Mouse (Mus musculus): ENCODE measurements at regions not wholly inside any gene's neighbourhood (a gene's known extent, or its start where the extent isn't known, plus 50 kb on each side); places are given as distances from the start of the nearest gene placed in this dataset.

DNA sequence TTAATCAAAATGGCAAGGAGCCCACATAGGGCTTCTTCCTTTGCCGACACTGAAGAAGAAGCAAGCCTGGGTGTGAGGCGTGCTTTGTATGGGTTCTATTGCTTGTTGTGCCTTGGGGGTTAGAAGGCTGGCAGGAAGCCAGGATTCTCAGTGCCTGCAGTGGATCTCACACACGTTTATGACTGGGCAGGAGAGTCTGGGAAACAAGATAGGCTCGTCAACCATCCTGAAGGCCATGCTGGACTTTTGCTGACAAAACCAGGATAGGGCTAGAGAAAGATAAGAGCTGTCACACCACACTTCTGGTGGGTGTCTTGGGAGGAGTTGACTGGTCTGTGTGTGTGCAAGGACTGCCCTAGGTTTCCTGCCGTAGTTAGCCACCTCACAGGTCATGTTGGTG lies 436.1 kb upstream of the Trpc7 start:
- Histone ChIP-seq H3K9me3 (ENCODE audit: control insufficient read depth, low read length) (no peaks in the 10 kb centered on the region), H3K27me3 (ENCODE audit: control insufficient read depth, insufficient read depth, low read length) (no peaks in the 10 kb centered on the region), H3K9ac (ENCODE audit: low read length) (no peak overlapping the region), H3K4me2 (no peak overlapping the region), H3K4me3 (ENCODE audit: low read depth, low read length) (no peak overlapping the region), H3K27ac (ENCODE audit: low read depth, low read length) (no peak overlapping the region), H3K36me3 (ENCODE audit: control insufficient read depth, insufficient read depth, low read length) (no peaks in the 10 kb centered on the region), H3K4me1 (ENCODE audit: control insufficient read depth, insufficient read depth, low read length) (no peaks in the 10 kb centered on the region)
- ATAC-seq (ENCODE audit: low FRiP score) (no peak), DNase-seq (ENCODE audit: low spot score, missing footprints) (no peak)
- 80% methylated on average over 5 of the region's 5 CpGs for WGBS

DNA sequence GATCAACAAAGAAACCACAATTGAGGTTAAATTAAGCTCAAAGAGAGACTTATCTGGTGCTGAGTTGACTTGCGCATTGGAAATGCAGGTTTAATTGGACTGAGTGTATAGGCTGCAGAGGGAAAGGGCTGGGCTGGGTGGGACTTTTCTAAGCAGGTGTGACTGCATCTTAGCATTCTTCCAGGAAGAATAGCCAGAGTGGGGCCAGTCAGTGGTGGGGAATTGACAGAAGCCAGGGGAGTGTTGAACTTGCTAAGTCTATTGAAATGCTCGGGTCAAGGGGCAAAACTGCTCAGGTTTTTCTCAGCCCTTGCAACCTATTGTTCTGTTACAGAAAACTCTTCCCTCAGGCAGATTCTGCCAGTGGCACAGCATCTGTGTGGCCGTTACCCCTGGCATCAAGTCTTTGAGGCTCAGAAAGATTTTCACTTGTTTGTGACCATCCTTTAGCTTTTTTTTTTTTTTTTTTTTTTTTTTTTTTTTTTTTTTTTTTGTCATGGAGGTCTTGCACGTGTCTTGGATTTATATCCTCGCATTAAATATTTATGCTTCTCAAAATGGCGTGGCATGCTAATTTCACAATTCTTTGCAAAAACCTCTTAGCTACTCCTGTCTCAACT lies 429.6 kb upstream of the Trpc7 start:
- H3K4me2 ChIP-seq = no peak overlapping the region
- H3K4me1 ChIP-seq (ENCODE audit: control insufficient read depth, insufficient read depth, low read length) = no peaks in the 10 kb centered on the region
- H3K4me3 ChIP-seq (ENCODE audit: low read depth, low read length) = no peak overlapping the region
- 71% methylated on average over 6 of the region's 6 CpGs for WGBS
- no peaks in the 10 kb centered on the region for H3K9me3 ChIP-seq (ENCODE audit: control insufficient read depth, low read length)
- H3K9ac ChIP-seq (ENCODE audit: low read length) = no peak overlapping the region
- DNase-seq (ENCODE audit: low spot score, missing footprints) (no peak), ATAC-seq (ENCODE audit: low FRiP score) (no peak)
- no peaks in the 10 kb centered on the region for H3K36me3 ChIP-seq (ENCODE audit: control insufficient read depth, insufficient read depth, low read length)
- no peaks in the 10 kb centered on the region for H3K27me3 ChIP-seq (ENCODE audit: control insufficient read depth, insufficient read depth, low read length)
- no peak overlapping the region for H3K27ac ChIP-seq (ENCODE audit: low read depth, low read length)

DNA sequence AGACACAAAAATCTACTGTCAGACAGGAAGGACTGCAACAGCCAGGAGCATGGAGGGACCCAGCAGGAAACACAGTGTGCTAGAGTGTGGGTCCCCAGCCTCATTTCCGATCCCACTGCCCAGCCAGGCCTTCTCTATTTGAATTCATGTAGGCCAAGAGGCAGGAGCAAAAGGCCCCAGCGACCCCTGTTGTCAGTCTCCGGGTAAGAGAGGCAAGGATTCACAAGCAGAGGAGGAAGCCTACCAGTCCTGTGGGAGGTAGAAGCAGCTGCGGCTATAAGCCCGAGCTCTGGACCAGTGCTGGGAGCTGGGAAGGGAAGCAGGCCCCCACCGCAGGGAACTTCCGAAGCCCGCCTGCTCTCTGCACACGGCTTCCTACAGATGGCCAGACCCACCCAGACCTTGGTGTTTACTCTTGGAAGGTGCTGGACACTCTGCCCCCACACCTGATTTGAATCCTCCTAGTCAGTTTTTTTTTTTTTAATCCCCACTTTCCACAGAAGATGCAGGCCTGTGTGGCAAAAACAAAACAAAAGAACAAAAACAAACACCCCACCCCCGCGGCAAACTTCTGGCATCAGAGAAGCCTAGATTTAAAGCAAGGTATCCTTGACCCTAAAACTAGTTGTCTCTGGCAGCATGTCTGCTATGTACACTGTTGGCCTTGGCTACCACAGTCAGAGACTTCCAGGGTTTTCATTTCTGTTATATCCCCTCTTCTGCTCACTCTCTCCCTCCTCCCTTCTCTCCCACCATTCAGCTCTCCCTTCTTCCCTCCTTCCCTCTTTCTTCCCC lies 420.6 kb upstream of the Trpc7 start:
- ATAC-seq (ENCODE audit: low FRiP score) (0 out of 2 replicates have a peak, but pooled peaks have one; percentile 52), DNase-seq (ENCODE audit: low spot score, missing footprints) (peak; percentile 92)
- Histone ChIP-seq H3K9ac (ENCODE audit: low read length) (0 out of 2 replicates have a peak overlapping the region, but pooled peaks have one; percentile 2), H3K4me3 (ENCODE audit: low read depth, low read length) (no peak overlapping the region), H3K27ac (ENCODE audit: low read depth, low read length) (no peak overlapping the region), H3K4me2 (no peak overlapping the region), H3K36me3 (ENCODE audit: control insufficient read depth, insufficient read depth, low read length) (no peaks in the 10 kb centered on the region), H3K4me1 (ENCODE audit: control insufficient read depth, insufficient read depth, low read length) (peaks cover 10% of the 10 kb centered on the region), H3K9me3 (ENCODE audit: control insufficient read depth, low read length) (no peaks in the 10 kb centered on the region), H3K27me3 (ENCODE audit: control insufficient read depth, insufficient read depth, low read length) (no peaks in the 10 kb centered on the region)
- 16% methylated on average over 11 of the region's 11 CpGs for WGBS

GRCm38 (mm10) chr13:57314512-57314911 lies 418.7 kb upstream of the Trpc7 start:
- Histone ChIP-seq H3K9me3 (ENCODE audit: control insufficient read depth, low read length) (no peaks in the 10 kb centered on the region), H3K27ac (ENCODE audit: low read depth, low read length) (no peak overlapping the region), H3K4me2 (no peak overlapping the region), H3K4me3 (ENCODE audit: low read depth, low read length) (no peak overlapping the region), H3K4me1 (ENCODE audit: control insufficient read depth, insufficient read depth, low read length) (peaks cover 10% of the 10 kb centered on the region), H3K36me3 (ENCODE audit: control insufficient read depth, insufficient read depth, low read length) (no peaks in the 10 kb centered on the region), H3K9ac (ENCODE audit: low read length) (no peak overlapping the region), H3K27me3 (ENCODE audit: control insufficient read depth, insufficient read depth, low read length) (no peaks in the 10 kb centered on the region)
- 33% methylated on average over 9 of the region's 9 CpGs for WGBS
- DNase-seq (ENCODE audit: low spot score, missing footprints) (peak; percentile 83), ATAC-seq (ENCODE audit: low FRiP score) (no peak)

DNA sequence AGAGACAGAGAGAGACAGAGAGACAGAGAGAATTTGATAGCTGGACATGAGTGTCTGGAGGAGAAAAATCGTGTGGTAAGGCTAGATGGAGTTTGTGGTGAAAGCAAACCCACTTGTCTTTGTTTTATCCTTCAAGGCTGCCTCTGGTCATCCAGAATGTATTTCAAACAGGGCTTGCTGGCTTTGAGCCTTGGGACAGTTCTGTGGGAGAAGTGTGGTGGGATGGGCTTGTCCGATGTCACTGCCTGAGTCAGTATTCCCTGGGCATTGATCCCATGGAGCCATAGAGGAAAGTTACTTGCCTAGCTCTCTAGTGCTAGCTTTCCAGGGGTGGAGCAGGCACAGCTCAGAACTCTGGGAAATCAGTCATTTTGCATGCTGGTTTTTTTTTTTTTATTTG lies 417.9 kb upstream of the Trpc7 start:
- H3K4me1 ChIP-seq (ENCODE audit: control insufficient read depth, insufficient read depth, low read length) = peaks cover 10% of the 10 kb centered on the region
- H3K9me3 ChIP-seq (ENCODE audit: control insufficient read depth, low read length) = no peaks in the 10 kb centered on the region
- no peak overlapping the region for H3K4me3 ChIP-seq (ENCODE audit: low read depth, low read length)
- WGBS = 68% methylated on average over 2 of the region's 2 CpGs
- no peaks in the 10 kb centered on the region for H3K36me3 ChIP-seq (ENCODE audit: control insufficient read depth, insufficient read depth, low read length)
- H3K9ac ChIP-seq (ENCODE audit: low read length) = no peak overlapping the region
- no peak overlapping the region for H3K4me2 ChIP-seq
- ATAC-seq (ENCODE audit: low FRiP score) = no peak
- no peak overlapping the region for H3K27ac ChIP-seq (ENCODE audit: low read depth, low read length)
- peak; percentile 70 for DNase-seq (ENCODE audit: low spot score, missing footprints)
- H3K27me3 ChIP-seq (ENCODE audit: control insufficient read depth, insufficient read depth, low read length) = no peaks in the 10 kb centered on the region

GRCm38 (mm10) chr13:57311235-57311634 lies 415.4 kb upstream of the Trpc7 start:
- Histone ChIP-seq H3K27me3 (ENCODE audit: control insufficient read depth, insufficient read depth, low read length) (no peaks in the 10 kb centered on the region), H3K36me3 (ENCODE audit: control insufficient read depth, insufficient read depth, low read length) (no peaks in the 10 kb centered on the region), H3K4me1 (ENCODE audit: control insufficient read depth, insufficient read depth, low read length) (peaks cover 8% of the 10 kb centered on the region), H3K4me3 (ENCODE audit: low read depth, low read length) (no peak overlapping the region), H3K4me2 (no peak overlapping the region), H3K27ac (ENCODE audit: low read depth, low read length) (no peak overlapping the region), H3K9me3 (ENCODE audit: control insufficient read depth, low read length) (no peaks in the 10 kb centered on the region; the same call in 1 of the 2 replicates), H3K9ac (ENCODE audit: low read length) (no peak overlapping the region)
- no peak for ATAC-seq (ENCODE audit: low FRiP score)
- DNase-seq (ENCODE audit: low spot score, missing footprints) = no peak
- 71% methylated on average over 2 of the region's 2 CpGs for WGBS

DNA sequence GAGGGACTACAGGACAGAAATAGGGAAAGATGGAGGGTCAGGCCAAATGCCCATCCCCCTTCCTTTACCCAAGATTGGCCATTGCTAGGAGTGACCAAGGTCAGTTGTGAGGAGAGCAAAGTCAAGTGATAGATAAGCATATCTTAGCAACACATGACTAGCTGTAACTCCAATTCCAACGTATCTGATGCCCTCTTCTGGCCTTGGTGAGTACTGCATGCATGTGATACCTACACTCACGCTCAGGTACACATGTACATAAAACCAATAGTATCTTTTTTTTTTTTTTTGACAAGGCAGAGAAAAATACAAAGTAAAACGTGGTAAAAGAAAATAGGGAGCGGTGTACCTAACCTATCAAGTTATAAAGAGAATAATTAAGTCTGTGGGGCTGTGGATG lies 413.8 kb upstream of the Trpc7 start:
- ATAC-seq (ENCODE audit: low FRiP score) = no peak
- H3K27me3 ChIP-seq (ENCODE audit: control insufficient read depth, insufficient read depth, low read length) = no peaks in the 10 kb centered on the region
- H3K9ac ChIP-seq (ENCODE audit: low read length) = no peak overlapping the region
- H3K27ac ChIP-seq (ENCODE audit: low read depth, low read length) = no peak overlapping the region
- 87% methylated on average over 4 of the region's 4 CpGs for WGBS
- no peak overlapping the region for H3K4me2 ChIP-seq
- no peak for DNase-seq (ENCODE audit: low spot score, missing footprints)
- no peaks in the 10 kb centered on the region for H3K36me3 ChIP-seq (ENCODE audit: control insufficient read depth, insufficient read depth, low read length)
- peaks cover 3% of the 10 kb centered on the region; the same call in 1 of the 2 replicates for H3K4me1 ChIP-seq (ENCODE audit: control insufficient read depth, insufficient read depth, low read length)
- no peak overlapping the region for H3K4me3 ChIP-seq (ENCODE audit: low read depth, low read length)
- no peaks in the 10 kb centered on the region; the same call in 1 of the 2 replicates for H3K9me3 ChIP-seq (ENCODE audit: control insufficient read depth, low read length)

DNA sequence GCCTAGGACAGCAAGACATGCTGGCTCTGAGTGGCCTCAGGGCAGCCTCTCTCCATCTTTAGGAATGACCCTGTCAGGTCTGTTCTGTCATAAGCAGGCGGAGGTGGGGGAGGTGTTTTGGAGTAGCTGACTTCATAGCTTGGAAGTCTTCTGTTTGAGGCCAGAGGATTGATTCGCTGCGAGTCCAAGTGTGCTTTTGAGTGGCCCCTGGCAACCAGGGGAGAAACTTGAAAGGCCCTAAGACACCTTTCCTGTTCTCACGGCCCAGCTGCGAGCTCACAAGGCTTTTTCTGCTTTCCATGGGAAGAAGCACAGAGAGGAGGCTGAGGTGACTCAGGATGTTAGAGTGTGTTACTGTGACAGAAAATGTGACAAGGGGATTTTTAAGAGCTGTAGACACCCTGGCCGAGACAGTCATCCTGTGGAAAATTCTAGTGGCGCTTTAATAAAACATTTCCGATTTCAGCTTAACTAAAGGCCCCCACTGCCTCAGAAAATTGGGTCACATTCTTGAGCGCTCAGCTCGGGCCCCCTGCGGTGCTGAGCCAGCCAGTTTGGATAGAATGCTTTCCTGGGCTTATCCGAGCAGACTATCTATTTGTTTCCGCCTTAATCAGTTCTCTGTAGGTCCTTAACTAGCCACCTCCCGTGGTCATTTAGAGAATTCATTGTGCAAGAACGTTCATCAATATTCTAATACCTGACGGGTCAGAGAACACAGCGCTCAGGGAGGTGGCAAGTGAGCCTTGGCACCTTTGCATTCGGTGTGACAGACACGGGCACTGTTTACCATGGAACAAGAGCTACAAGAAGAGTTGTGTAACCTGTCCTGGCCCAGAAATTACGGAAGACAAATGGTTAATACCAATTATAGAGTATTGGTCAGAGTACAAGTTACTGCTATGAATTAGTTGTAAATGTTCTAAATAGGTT lies 412.4 kb upstream of the Trpc7 start:
- no peak overlapping the region for H3K27ac ChIP-seq (ENCODE audit: low read depth, low read length)
- H3K4me2 ChIP-seq = no peak overlapping the region
- no peak overlapping the region for H3K9ac ChIP-seq (ENCODE audit: low read length)
- peaks cover 3% of the 10 kb centered on the region; the same call in 1 of the 2 replicates for H3K4me1 ChIP-seq (ENCODE audit: control insufficient read depth, insufficient read depth, low read length)
- ATAC-seq (ENCODE audit: low FRiP score) = no peak
- DNase-seq (ENCODE audit: low spot score, missing footprints) = no peak
- H3K9me3 ChIP-seq (ENCODE audit: control insufficient read depth, low read length) = no peaks in the 10 kb centered on the region; the same call in 1 of the 2 replicates
- H3K36me3 ChIP-seq (ENCODE audit: control insufficient read depth, insufficient read depth, low read length) = no peaks in the 10 kb centered on the region
- H3K27me3 ChIP-seq (ENCODE audit: control insufficient read depth, insufficient read depth, low read length) = no peaks in the 10 kb centered on the region
- no peak overlapping the region for H3K4me3 ChIP-seq (ENCODE audit: low read depth, low read length)
- 14% methylated on average over 20 of the region's 20 CpGs for WGBS

Data from midbrain, embryonic 11.5 days (tissue).